Mouse (Mus musculus) kidney, adult 9 months (tissue): ENCODE data around the gene Clasrp.

Source experiments
- DNase-seq: peaks from one replicate; pipeline ENCODE4 v3.0.0; 2022

The Clasrp gene

GRCm38 (mm10) chr7:19561765-19562642 is 42.3 kb downstream of the Clasrp start:
- DNase-seq = peak; percentile 87

DNA sequence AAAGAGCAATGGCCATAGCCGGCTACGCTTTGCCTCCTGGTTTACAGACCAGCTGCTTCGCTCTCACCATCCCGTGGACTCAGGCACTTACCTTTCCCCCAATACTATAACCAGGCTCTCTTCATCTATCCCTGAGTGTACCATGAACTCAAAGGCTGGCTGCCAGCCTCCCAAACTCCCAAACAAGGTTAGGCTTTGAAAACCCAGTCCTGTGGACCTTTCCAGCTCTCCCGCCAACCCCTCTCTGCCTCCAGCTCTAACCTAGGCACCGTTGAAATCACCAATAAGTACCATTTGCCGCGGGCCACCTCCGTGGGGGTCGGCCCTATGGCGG is 42.9 kb downstream of the Clasrp start:
- peak; percentile 66 for DNase-seq

GRCm38 (mm10) chr7:19560491-19561260 is 43.6 kb downstream of the Clasrp start:
- DNase-seq = no peak

DNA sequence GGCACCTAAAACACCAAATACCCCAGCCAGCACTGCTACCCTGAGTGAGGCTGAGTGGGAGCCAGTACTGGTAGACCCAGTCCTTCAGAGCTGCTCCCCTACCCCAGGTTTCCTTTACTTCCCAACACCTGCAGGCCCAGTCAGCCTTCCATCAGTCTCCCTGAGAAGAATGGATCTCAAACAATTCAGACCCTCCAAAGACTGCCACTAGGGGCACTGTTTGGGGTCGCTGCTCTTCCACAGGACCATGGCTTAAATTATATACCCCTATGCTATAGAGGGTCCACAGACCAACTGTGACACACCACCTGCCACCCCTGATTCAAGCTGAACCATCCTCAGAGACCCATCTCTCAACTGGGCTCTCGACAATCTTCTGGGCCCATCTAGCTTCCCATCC is 45.3 kb downstream of the Clasrp start:
- no peak for DNase-seq

DNA sequence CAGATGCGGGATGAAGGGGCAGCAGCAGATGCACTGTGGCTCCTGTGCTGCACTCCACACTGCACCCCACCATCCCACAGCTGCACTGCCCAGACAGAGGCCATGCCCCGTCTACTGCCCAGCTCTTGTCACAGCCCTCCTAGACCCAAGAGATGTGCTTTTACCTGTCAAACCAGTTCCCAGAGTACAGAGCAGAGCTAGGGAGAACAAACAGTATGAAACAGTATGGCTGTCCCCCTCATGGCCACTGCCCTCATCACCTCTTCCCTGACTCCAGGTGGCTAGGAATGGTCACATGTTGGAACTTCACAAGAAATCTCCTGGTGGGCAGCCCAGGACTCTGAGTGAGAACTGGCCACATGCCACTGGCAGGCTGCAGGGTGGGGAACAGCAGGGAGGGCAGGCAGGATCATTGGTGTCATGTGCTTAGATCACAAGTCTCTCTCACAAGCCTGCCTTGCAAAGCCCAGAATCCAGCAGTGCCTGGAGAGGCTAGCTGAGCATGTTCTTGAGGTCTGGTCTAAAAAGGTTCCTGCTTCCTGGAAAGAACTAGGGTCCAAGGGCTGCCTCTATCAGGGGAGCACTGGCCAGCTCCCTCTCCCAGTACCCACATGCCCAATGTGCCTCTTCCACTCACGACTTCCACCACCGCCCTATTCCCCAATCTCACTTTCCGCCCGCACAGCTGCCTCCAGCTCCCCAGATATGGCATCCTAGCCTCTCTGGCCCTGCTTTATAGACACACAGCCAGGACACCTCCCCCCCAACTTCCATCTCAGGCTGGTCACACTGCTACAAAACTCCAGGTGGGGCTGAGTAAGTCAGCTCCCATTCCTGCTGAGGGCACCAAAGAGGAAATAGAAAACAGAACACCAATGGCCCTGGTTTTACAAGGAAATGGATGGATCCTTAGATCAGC is 46.0 kb downstream of the Clasrp start:
- no peak for DNase-seq

DNA sequence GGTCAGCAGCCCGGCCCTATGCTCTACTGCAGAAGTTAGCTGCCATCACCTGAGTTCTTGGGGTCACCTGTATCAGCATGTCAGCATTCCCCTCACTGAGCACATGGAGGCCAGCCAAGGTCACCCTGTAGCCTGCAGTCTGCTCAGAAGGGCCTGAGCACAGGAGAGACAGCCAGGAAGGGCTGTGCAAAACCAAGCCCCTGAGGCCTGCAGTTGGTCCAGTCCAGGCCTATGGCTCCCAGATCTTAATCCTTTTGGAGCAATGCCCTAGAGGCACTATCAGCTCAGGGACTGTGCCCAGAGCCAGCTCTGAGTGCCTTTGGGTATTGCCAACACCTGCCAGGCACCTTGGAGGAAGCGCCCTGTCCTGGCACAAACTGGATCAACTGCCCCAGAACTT is 47.2 kb downstream of the Clasrp start:
- DNase-seq = peak; percentile 55

DNA sequence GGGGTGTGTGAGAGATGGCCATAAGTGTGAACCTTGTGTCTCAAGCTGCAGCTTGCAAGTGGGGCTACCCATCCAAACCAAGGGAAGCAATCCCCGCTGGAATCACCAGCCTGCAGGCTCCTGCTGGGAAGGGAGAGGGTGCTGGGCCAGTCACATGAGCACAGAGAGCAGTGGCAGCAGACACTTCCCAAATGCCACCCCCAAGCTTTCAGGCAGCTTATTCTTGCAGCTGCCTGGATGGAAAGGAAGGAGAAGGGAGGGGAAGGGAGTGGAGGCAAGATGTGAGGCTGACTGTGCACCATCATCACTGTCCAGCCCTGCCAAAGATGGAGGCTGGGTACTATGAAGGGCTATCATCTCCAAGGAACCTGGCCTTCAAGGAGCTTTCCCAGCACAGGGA is 50.1 kb downstream of the Clasrp start:
- DNase-seq = no peak

DNA sequence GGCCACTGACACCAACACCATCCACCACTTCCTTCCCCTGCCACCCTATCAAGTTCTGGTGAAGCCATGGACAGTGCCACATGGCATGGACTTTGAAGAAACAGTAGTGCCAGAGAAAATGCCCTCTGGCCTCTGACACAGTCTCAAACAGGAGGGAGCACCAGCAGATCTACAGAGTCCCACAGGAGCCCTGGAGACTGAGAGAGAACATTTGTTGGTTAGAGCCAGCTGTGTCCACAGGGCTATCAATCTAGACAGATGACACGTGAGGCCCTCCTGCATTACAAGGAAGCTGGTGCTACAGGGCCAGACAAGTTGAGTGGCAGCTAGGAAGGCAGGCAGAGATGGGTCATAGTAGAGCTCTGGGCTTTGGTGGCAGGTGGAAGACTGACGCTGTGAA is 51.8 kb downstream of the Clasrp start:
- no peak for DNase-seq

- DNase-seq = no peak
Observed at GRCm38 (mm10) chr7:19551634-19552033, 52.7 kb downstream of the Clasrp start.

DNA sequence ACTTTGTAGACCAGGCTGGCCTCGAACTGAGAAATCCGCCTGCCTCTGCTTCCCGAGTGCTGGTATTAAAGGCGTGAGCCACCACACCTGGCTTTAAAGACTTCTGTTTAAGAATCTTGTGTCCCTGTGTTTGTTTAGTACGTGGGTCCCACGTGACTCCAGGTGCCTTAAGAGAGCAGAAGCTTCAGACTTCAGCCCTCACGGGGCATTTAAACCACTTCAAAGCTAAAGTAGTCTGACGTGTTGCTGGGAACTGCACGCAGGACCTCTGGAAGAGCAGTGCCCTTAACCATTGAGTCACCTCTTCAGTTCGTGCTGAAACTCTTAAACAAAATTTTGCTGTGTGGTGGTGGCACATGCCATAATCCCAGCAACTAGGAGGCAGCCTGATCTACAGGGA is 54.9 kb downstream of the Clasrp start:
- no peak for DNase-seq

DNA sequence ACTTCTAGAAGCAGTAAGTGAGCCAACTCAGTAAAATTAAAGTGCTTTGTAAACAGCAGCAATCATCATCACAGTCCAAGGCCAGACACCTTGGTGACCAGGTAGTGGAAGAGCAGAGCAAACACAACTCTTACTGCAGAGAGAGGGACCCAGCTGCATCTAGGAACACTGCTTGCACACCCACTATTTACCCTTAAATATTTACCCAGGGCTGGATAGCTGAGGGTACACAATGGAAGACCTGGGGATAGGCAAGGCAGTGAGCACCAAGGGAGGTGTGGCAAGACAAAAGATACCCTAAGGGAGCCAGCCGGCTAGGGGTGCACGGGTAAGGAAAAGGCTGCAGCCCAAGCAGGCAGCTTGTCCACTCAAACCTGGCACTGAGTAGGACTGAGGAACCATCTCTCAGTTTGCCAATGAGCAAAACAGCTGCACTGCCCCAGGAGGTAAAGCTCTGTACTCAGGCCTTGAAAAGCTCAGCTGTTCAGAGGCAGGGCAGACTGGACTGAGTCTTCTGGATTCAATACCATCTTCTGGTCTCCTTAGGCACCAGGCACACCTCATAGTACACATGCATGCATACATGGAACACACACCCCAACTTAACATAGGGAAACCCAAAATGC is 56.8 kb downstream of the Clasrp start:
- DNase-seq = no peak

GRCm38 (mm10) chr7:19546007-19546406 is 58.3 kb downstream of the Clasrp start:
- DNase-seq = no peak

DNA sequence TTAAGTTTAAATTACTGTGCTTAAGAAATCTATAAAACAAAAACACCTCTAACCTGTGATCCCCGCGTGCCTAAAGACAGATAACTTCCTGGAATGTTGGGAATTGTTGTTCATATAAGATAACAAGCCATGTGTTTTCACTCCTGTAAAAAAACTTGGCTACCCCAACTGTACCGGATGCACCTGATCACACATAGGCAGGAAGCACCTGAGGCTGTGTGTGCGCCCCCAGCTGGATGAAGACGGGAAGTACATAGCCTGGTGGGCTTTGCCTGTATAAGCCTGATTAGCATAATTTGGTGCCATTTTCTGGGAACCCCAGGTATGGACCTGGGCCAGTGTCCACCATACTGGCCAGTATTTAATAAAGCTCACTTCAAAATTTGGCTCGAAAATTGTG is 60.7 kb downstream of the Clasrp start:
- DNase-seq = no peak

- peak; percentile 28 for DNase-seq
Observed at GRCm38 (mm10) chr7:19542155-19542691, 62.1 kb downstream of the Clasrp start.

DNA sequence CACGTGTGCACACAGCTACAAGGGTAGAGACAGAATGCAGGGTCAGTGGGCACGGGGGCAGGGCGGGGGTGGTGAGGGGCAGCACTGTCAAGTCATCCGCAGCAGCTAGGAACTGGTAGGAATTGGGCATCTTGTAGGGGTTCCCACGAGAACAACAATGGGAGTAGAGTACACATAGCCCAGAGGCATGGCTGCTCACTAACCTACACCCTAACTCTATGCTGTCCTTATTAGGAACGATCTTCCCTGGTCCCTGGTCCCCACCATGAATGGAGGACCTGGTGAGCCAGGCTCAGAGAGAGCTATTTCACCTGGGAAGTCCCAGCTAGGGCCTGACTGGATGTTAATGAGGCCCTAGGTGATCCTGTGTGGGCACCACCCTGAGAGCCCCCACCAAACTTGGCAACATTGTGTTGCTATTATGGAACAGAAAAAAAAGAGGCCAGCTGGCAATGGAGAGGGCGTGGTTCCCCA is 62.6 kb downstream of the Clasrp start:
- no peak for DNase-seq

DNA sequence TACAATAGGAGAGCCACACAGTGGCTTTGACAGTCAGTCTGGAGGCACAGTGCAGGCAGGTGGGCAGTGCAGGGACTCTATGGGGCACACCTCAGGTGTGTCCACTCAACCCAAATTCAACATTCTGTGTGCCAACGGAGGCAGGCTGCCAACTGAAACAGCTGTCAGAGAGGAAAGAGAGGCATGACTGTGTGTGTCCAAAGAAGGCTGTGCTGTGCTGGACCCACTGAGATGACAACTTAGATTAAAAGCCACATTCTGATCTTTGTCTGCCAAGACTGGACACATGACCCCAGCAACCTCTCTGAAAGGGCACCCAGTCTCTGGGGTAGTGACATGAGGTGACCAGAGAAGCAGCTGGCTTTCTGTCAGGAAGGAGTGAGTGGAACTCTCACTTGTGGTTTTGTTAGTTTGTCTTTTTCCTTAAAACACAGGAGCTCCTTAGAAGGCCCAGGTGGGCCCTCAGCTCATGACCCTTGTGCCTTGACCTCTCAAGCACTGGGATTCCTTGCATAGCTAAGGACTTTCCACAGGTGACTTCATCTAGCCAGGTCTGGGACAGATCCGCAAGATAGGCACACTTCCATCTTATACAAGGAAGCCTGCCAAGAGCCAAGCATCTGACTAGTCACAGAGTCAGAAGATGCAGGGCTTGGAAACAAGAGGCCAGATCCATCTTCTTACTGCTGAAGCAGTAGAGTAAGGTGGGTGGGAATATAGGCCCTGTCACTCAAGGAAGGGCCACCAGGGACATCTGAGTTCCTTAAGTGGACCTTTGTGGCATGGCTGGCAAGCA is 63.3 kb downstream of the Clasrp start:
- peak; percentile 31 for DNase-seq

- DNase-seq = no peak
Observed at GRCm38 (mm10) chr7:19534676-19535075, 69.6 kb downstream of the Clasrp start.

DNA sequence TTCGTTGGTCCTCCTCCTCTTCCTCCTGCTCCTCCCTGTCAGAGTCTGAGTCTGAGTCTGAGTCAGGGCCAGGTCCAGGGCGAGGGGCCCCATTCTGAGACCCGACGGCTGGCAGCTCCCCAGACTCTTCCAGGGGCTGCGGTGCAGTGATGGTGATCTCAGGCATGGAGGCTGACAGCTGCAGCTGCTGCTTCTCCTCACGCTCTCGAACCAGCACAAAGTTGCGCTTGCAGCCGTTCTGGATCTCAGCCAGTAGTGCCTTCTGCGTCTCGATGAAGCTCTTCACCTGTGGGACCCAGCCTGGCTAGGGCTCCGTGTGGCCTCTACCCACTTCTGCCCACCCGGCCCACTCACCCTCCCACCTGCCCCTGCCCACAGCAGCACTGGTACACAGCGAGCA is 72.0 kb downstream of the Clasrp start:
- DNase-seq = no peak

- DNase-seq = no peak
Observed at GRCm38 (mm10) chr7:19531077-19531476, 73.2 kb downstream of the Clasrp start.
